Mouse (Mus musculus) lung, adult 2 months (tissue): ENCODE measurements around the gene Pias4.

Experiments used
- CTCF ChIP-seq: fragments of 200-500 bp; IDR thresholded peaks from 2 replicates; pipeline ENCODE4 v1.5.1; 2011; ENCODE audit warnings: mild to moderate bottlenecking, low read length, control low read depth; ENCODE audit not compliant: insufficient read depth
- POLR2A ChIP-seq: fragments of 200-500 bp; IDR thresholded peaks from 2 replicates; pipeline ENCODE4 v1.6.1; 2011; ENCODE audit warnings: low read depth, mild to moderate bottlenecking, control low read depth, low read length, borderline replicate concordance; ENCODE audit errors: extremely low read depth

- TF ChIP-seq POLR2A, result no peak
- no peak for TF ChIP-seq CTCF
These were observed 48.1 kb downstream of the Pias4 start for GRCm38 (mm10) chr10:81119625-81120024.
